In the genomic region with DNA sequence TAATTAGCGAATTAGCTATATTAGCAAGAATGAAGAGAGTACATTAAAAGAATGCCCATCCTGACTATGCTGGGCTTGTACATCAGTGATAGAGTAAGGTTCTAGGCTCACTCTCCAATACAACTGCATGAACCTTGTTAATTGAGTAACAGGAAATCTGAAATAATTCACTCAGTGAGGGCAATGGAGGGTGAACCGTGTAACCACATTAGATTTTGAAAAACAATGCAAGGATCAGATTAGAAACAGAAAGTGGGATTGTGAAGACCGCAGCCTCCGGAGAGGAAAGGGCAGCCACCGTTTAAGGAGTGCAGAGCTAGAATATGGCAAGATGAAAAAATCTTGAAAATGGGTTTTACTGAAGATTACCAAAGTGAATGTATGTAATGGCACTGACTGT, we compare ENCODE assay signal across 8 mouse cellular contexts. TPM values are rescaled to one million over a fixed set of nuclear protein-coding genes. Genes with fewer than 3 reads are reported as not detected.
DNase-seq lines count a peak whose midpoint lies in the region; ATAC-seq and TF ChIP-seq lines count a peak whose summit lies in the region.

No protein-coding gene starts in this region.

- no peak for ATAC-seq in heart, postnatal 0 days (ENCODE audit: insufficient read depth, low read depth)
- ATAC-seq in common myeloid progenitor, adult 5-6 weeks (replicated peaks; ENCODE audit: low read depth, poor library complexity, severe bottlenecking) = peak; percentile 43
- no peak for ATAC-seq in limb, embryonic 12.5 days (ENCODE audit: insufficient number of reproducible peaks, insufficient read depth, low FRiP score, low TSS enrichment, low read depth)

- H3K4me1 ChIP-seq in heart, postnatal 0 days (ENCODE audit: control insufficient read depth, insufficient read depth) = no peaks in the 10 kb centered on the region
- H3K4me1 ChIP-seq in limb, embryonic 12.5 days (replicated peaks) = peaks cover 23% of the 10 kb centered on the region

- H3K27ac ChIP-seq in heart, postnatal 0 days (ENCODE audit: low read depth) = no peak overlapping the region
- no peak overlapping the region for H3K27ac ChIP-seq in limb, embryonic 12.5 days

- no peak for TF ChIP-seq CTCF in heart, postnatal 0 days (IDR thresholded peaks at IDR 0.05; ENCODE audit: low read depth)

- H3K9me3 ChIP-seq in heart, postnatal 0 days (replicated peaks; ENCODE audit: control insufficient read depth, low read length) = no peaks in the 10 kb centered on the region
- H3K9me3 ChIP-seq in limb, embryonic 12.5 days = no peaks in the 10 kb centered on the region

- H3K27me3 ChIP-seq in heart, postnatal 0 days (ENCODE audit: control insufficient read depth, insufficient read depth, low read length) = no peaks in the 10 kb centered on the region
- H3K27me3 ChIP-seq in limb, embryonic 12.5 days = no peaks in the 10 kb centered on the region

- H3K4me3 ChIP-seq in heart, postnatal 0 days (ENCODE audit: low read depth, low read length) = peak overlapping the region; percentile 4; the same call in 1 of the 2 replicates
- peak overlapping the region; percentile 18 for H3K4me3 ChIP-seq in limb, embryonic 12.5 days (replicated peaks)

- no peak overlapping the region for H3K9ac ChIP-seq in heart, postnatal 0 days (replicated peaks; ENCODE audit: low read depth, low read length)
- H3K9ac ChIP-seq in limb, embryonic 12.5 days (replicated peaks) = no peak overlapping the region

- H3K36me3 ChIP-seq in heart, postnatal 0 days (replicated peaks; ENCODE audit: control insufficient read depth, insufficient read depth, low read length) = no peaks in the 10 kb centered on the region
- peaks cover 36% of the 10 kb centered on the region for H3K36me3 ChIP-seq in limb, embryonic 12.5 days

- TF ChIP-seq EP300 in heart, postnatal 0 days (IDR thresholded peaks at IDR 0.05; ENCODE audit: low read depth) = no peak

- peak overlapping the region; percentile 36 for H3K4me2 ChIP-seq in heart, postnatal 0 days (ENCODE audit: low read depth, low read length)
- H3K4me2 ChIP-seq in limb, embryonic 12.5 days = peak overlapping the region; percentile 37

- DNase-seq in heart, postnatal 0 days (ENCODE audit: low spot score) = no peak
- DNase-seq in heart, adult 11 months = no peak
- DNase-seq in A20 (ENCODE audit: low read depth, low spot score) = peak; percentile 68
- no peak for DNase-seq in cerebellum, adult 18-20 months
- no peak for DNase-seq in right cerebral cortex, postnatal 14 days
- DNase-seq in embryo, embryonic 10 days (ENCODE audit: low spot score) = no peak

- 59% methylated on average over 5 of the region's 5 CpGs for WGBS in heart, postnatal 0 days
- 75% methylated on average over 5 of the region's 5 CpGs for WGBS in limb, embryonic 12.5 days

RNA-seq across cellular contexts. Expression of a gene that starts 3.3 kb away (rescaled TPM):
- total RNA-seq in heart, postnatal 0 days (2014; rRNA removed; ENCODE audit: low replicate concordance) = 8.6 and 19.1 TPM in 2 replicates
- 19.6 and 22.7 TPM in 2 replicates for polyA plus RNA-seq in heart, postnatal 0 days (2015; fragmentation: Nextera tagmentation; extraction: Ambion mirVana)
- 30.8 and 46.2 TPM in 2 replicates for total RNA-seq in common myeloid progenitor, adult 5-6 weeks (2017)
- 175 and 194 TPM in 2 replicates for polyA plus RNA-seq in limb, embryonic 12.5 days (2016; fragmentation: Nextera tagmentation; extraction: Ambion mirVana)

RNA-seq across cellular contexts. Expression of a gene that starts 36.8 kb away (rescaled TPM):
- 32.8 and 52.5 TPM in 2 replicates for total RNA-seq in heart, postnatal 0 days (2014; rRNA removed; ENCODE audit: low replicate concordance)
- 77.1 and 80.2 TPM in 2 replicates for polyA plus RNA-seq in heart, postnatal 0 days (2015; fragmentation: Nextera tagmentation; extraction: Ambion mirVana)
- total RNA-seq in common myeloid progenitor, adult 5-6 weeks (2017) = 723 and 854 TPM in 2 replicates
- 187 and 188 TPM in 2 replicates for polyA plus RNA-seq in limb, embryonic 12.5 days (2016; fragmentation: Nextera tagmentation; extraction: Ambion mirVana)

RNA-seq across cellular contexts. Expression of a gene that starts 36.9 kb away (rescaled TPM):
- 3.2 and 13.6 TPM in 2 replicates for total RNA-seq in heart, postnatal 0 days (2014; rRNA removed; ENCODE audit: low replicate concordance)
- 2.8 and 3.0 TPM in 2 replicates for polyA plus RNA-seq in heart, postnatal 0 days (2015; fragmentation: Nextera tagmentation; extraction: Ambion mirVana)
- total RNA-seq in common myeloid progenitor, adult 5-6 weeks (2017) = 23.0 and 23.9 TPM in 2 replicates
- polyA plus RNA-seq in limb, embryonic 12.5 days (2016; fragmentation: Nextera tagmentation; extraction: Ambion mirVana) = 21.9 and 23.2 TPM in 2 replicates

Comparison
In these comparisons a context has a peak if more than half of its experiments do, and no peak if none do; other contexts are left out.
1. RNA of a gene that starts 36.8 kb away (total RNA-seq): 723 to 854 TPM in common myeloid progenitor, adult 5-6 weeks; 32.8 to 52.5 TPM in heart, postnatal 0 days; every median in the first group is over 10 times any median in the second.